11 mouse cellular contexts compared by ENCODE assay signal in the genomic region with DNA sequence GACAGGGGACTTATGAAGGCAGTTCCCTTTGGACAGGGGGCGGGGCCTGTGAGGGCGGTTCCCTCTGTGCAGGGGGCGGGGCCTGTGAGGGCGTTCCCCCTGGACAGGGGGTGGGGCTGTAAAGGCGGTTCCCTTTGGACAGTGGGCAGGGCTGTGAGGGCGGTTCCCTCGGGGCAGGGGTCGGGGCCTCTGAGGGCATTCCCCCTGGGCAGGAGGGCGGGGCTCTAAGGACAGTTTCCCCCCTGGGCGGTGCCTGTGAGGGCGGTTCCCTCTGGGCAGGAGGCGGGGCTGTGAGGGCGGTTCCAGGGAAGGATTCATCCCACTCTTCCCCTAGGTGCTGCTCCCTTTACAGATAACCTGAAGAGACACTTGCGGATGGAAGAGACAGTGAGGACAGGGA.
DNase-seq lines count a peak whose midpoint lies in the region; ATAC-seq and TF ChIP-seq lines count a peak whose summit lies in the region.
"Had no signal": no experiment of that assay in that cellular context is flagged by ENCODE, and none has a peak within 500 bp of the region (broad histone marks: within the 10 kb centered on the region; RNA-seq: fewer than 3 reads in every experiment).

No protein-coding gene starts in this region.

- no peak for TF ChIP-seq CTCF in stomach, postnatal 0 days (IDR thresholded peaks at IDR 0.05; ENCODE audit: low read depth)

- ATAC-seq in kidney, embryonic 15.5 days (replicated peaks; ENCODE audit: low FRiP score) = 0 out of 2 replicates have a peak, but pooled peaks have one; percentile 40
- peak; percentile 7; the same call in 1 of the 2 replicates for ATAC-seq in limb, embryonic 12.5 days (ENCODE audit: insufficient number of reproducible peaks, insufficient read depth, low FRiP score, low TSS enrichment, low read depth)
- ATAC-seq in stomach, postnatal 0 days (ENCODE audit: low FRiP score, low TSS enrichment) = peak; percentile 59

- H3K27ac ChIP-seq in kidney, embryonic 15.5 days = no peak overlapping the region
- H3K27ac ChIP-seq in limb, embryonic 12.5 days = no peak overlapping the region
- H3K27ac ChIP-seq in stomach, postnatal 0 days (replicated peaks) = no peak overlapping the region
- H3K27ac ChIP-seq: heart, adult 2 months had no signal

- TF ChIP-seq EP300 in stomach, postnatal 0 days (optimal IDR thresholded peaks at IDR 0.05) = no peak

- H3K9ac ChIP-seq in kidney, embryonic 15.5 days = no peak overlapping the region
- no peak overlapping the region for H3K9ac ChIP-seq in limb, embryonic 12.5 days (replicated peaks)
- no peak overlapping the region for H3K9ac ChIP-seq in stomach, postnatal 0 days (ENCODE audit: low read length)

- H3K4me3 ChIP-seq in kidney, embryonic 15.5 days (replicated peaks) = no peak overlapping the region
- no peak overlapping the region for H3K4me3 ChIP-seq in limb, embryonic 12.5 days (replicated peaks)
- no peak overlapping the region for H3K4me3 ChIP-seq in stomach, postnatal 0 days (ENCODE audit: low read depth, low read length)
- H3K4me3 ChIP-seq: heart, adult 2 months; myocyte had no signal

- no peaks in the 10 kb centered on the region for H3K9me3 ChIP-seq in kidney, embryonic 15.5 days (replicated peaks)
- no peaks in the 10 kb centered on the region for H3K9me3 ChIP-seq in limb, embryonic 12.5 days
- H3K9me3 ChIP-seq in stomach, postnatal 0 days (ENCODE audit: control insufficient read depth, low read length) = no peaks in the 10 kb centered on the region

- no peak for DNase-seq in kidney, postnatal 14 days
- DNase-seq in WW6 (ENCODE audit: low read depth, low spot score) = peak; percentile 67
- DNase-seq in stomach, postnatal 0 days (ENCODE audit: low spot score) = peak; percentile 39
- no peak for DNase-seq in ovary, postnatal 14 days (ENCODE audit: low spot score)
- no peak for DNase-seq in gastrocnemius, postnatal 4 days (ENCODE audit: low spot score in 2 of 2)
- DNase-seq: heart, adult 2 months; kidney, adult 8-10 months; thymus, postnatal 4 days had no signal

- no peaks in the 10 kb centered on the region for H3K36me3 ChIP-seq in kidney, embryonic 15.5 days
- no peaks in the 10 kb centered on the region for H3K36me3 ChIP-seq in limb, embryonic 12.5 days
- no peaks in the 10 kb centered on the region for H3K36me3 ChIP-seq in stomach, postnatal 0 days (ENCODE audit: control insufficient read depth, insufficient read depth, low read length)

- no peaks in the 10 kb centered on the region for H3K27me3 ChIP-seq in kidney, embryonic 15.5 days
- H3K27me3 ChIP-seq in limb, embryonic 12.5 days = no peaks in the 10 kb centered on the region
- no peaks in the 10 kb centered on the region for H3K27me3 ChIP-seq in stomach, postnatal 0 days (ENCODE audit: control insufficient read depth, insufficient read depth, low read length)

- 56% methylated on average over 14 of the region's 14 CpGs for WGBS in kidney, embryonic 15.5 days
- WGBS in limb, embryonic 12.5 days = 40% methylated on average over 13 of the region's 14 CpGs
- 55% methylated on average over 14 of the region's 14 CpGs for WGBS in stomach, postnatal 0 days

- H3K4me1 ChIP-seq in kidney, embryonic 15.5 days = peaks cover 13% of the 10 kb centered on the region; the same call in 1 of the 2 replicates
- H3K4me1 ChIP-seq in limb, embryonic 12.5 days (replicated peaks) = peaks cover 13% of the 10 kb centered on the region
- no peaks in the 10 kb centered on the region for H3K4me1 ChIP-seq in stomach, postnatal 0 days (replicated peaks; ENCODE audit: control insufficient read depth, insufficient read depth)

- no peak overlapping the region for H3K4me2 ChIP-seq in kidney, embryonic 15.5 days
- H3K4me2 ChIP-seq in limb, embryonic 12.5 days = no peak overlapping the region
- no peak overlapping the region for H3K4me2 ChIP-seq in stomach, postnatal 0 days (replicated peaks; ENCODE audit: low read depth)

Comparison
In these comparisons a context has a peak if more than half of its experiments do, and no peak if none do; other contexts are left out.
1. ATAC-seq: peak in every context shown above with its lines; median percentile 59 in stomach, postnatal 0 days; 40 in kidney, embryonic 15.5 days; 7 in limb, embryonic 12.5 days.
2. DNase-seq: peak in WW6 (single experiment) and stomach, postnatal 0 days (single experiment); none in kidney, postnatal 14 days (single experiment), ovary, postnatal 14 days (single experiment) and gastrocnemius, postnatal 4 days (0 of 2).